Mouse (Mus musculus): ENCODE measurements around the gene Rapgef4. TPM values are rescaled to one million over a fixed set of nuclear protein-coding genes. Genes with fewer than 3 reads are reported as not detected.
"Not testable (repeated sequence)": the region's sequence is repeated elsewhere in the genome, so short reads cannot be mapped to it uniquely, and the experiment has no call there.

The Rapgef4 gene
- polyA plus RNA-seq, 1 experiment, result 4.0 TPM

DNA sequence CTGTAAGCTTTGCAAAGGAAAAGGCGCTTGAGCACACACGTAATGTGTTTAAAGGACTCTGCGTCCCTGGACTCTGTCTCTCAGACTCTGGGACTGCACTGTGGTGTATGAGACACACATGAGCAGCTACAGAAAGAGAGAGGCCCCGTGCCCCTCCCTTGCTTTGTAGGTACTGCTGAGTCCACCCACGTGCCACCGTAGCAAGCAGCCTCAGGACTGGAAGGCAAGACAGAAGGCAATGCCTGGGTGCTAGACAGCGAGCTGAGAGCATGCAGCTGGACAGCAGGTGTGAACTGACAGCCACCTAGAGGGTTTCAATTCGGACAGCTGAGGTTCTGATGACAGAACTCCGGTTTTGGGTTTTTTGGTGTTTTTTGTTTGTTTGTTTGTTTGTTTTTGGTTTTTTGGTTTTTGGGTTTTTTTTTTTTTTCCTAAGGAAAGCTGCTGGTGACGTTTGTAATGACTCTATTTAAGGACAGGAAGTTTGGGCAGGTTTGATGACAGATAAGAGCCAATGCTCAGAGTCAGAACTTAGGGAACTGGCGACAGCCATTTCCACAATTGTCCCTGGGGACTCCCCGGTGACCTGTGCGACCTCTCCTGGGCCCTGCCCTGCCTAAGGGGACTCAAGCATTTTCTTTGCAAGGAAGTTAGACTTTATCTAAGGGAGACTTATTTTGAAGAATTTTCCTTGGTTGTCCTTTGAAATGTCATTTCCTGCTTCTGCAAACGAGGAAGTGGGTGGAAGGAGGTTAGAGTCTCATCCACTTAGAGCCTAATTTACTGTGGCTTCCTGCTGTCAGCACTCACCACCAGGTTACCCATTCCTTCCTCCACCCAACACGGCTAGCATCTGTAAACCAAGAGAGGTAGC lies 136.3 kb downstream of the Rapgef4 start:
- DNase-seq (ENCODE audit: low read depth), result no peak

DNA sequence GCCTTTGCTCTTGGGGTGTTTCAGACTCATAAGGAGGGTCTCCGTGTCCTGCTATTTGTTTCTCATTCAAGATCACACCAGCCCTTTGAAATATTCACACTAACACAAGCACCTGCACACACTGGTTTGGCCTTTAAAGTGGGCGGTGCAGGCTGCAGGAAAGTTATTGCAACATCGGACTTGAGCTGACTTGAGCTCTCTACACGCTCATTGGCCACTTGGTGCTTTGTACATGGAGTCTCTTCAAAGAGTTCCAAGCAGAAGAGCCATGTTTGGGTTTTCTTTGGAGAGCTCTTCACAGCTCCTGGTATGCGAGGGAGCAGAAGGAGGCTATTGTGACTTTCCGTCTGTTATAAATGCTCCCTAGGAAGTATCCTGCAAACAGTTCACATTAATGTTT lies 139.2 kb downstream of the Rapgef4 start:
- peak; percentile 37 for DNase-seq (ENCODE audit: low read depth)

DNA sequence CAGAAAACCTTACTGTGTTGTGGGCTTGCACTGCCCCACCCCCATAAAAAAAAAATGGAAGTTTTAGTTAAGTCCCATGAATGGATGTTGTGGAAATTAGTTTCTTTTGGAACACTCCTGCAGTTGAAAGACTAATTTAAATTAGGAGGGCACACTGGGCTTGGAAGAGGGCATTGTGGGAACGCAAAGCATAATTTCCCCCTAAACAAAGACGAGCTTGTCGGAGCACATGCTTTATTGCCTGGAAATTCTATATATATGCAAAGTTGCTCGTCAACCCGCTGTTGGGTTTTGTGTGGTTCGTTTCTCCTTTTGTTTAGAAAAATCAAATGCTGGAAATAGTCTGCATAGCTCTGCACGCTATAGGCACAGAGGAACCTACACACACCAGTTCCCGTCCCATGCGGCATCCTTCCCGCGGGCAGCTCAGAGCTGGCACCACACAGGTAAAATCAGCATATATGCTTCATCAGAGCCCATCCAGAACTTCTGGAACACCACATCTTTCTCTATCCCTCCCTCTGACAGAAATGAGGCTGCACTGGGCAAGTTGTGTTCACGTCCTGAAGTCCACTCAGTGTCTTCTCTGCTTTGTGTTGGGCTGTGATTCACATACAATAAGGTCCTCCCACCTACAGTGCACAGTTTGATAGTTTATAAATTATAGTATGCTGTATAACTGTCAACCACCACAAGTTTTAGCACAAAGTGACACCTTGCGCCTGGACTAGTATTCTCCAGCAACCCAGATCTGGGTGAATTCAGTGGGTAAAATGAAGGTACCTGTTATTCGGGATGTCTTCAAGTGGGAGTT lies 141.6 kb downstream of the Rapgef4 start:
- no peak for DNase-seq (ENCODE audit: low read depth)

GRCm38 (mm10) chr2:72123851-72124250 lies 142.8 kb downstream of the Rapgef4 start:
- no peak for DNase-seq (ENCODE audit: low read depth)

GRCm38 (mm10) chr2:72125786-72126185 lies 144.7 kb downstream of the Rapgef4 start:
- DNase-seq (ENCODE audit: low read depth), result no peak

DNA sequence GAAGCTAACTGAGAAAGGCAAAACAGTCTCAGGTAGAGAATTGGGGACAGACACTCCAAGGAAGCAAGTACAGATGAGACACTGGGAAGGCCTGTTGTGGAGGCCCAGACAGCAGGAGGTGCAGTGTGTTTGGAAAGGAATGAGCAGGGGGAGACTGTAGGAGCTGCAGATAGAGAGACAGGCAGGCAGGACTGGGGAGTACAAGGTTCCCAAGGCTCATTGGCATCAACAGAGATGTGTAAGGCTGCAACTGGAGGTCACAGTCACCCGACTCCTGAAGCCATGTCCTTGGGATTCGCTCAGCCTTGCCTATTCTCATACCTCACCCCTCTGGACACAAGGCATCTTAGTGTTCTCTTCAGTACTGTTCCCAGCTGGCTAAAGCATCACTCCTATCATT lies 145.4 kb downstream of the Rapgef4 start:
- DNase-seq (ENCODE audit: low read depth), result no peak

- DNase-seq (ENCODE audit: low read depth), result no peak
Observed at GRCm38 (mm10) chr2:72129612-72130311, 148.7 kb downstream of the Rapgef4 start.

- no peak for DNase-seq (ENCODE audit: low read depth)
Observed at GRCm38 (mm10) chr2:72132222-72132621, 151.2 kb downstream of the Rapgef4 start.

- no peak for DNase-seq (ENCODE audit: low read depth)
Observed at GRCm38 (mm10) chr2:72136045-72136444, 155.0 kb downstream of the Rapgef4 start.

- no peak for DNase-seq (ENCODE audit: low read depth)
Observed at GRCm38 (mm10) chr2:72136486-72137264, 155.6 kb downstream of the Rapgef4 start.

- DNase-seq (ENCODE audit: low read depth), result no peak
Observed at GRCm38 (mm10) chr2:72139863-72140845, 159.1 kb downstream of the Rapgef4 start.

- no peak for DNase-seq (ENCODE audit: low read depth)
Observed at GRCm38 (mm10) chr2:72141091-72141490, 160.1 kb downstream of the Rapgef4 start.

- not testable (repeated sequence) for DNase-seq (ENCODE audit: low read depth)
Observed at GRCm38 (mm10) chr2:72141732-72142131, 160.7 kb downstream of the Rapgef4 start.

DNA sequence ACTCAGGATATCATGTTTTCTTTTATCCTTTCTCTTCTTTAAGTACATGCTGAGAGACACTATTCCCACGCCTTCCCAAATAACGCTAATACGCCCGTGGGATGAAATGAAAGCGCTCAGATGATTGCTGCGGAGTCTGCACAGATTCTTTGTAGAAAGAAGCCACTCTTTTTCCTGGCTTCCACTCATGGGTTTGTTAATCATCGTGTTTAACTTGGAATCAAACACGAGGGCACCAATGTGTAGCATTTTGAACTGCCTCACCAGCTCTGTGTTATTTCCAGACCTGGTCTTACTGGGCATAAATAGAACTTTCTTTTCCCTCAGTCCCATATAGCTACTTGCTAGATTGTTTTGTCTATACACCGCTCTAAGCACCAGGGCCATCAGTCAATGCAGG lies 162.4 kb downstream of the Rapgef4 start:
- DNase-seq (ENCODE audit: low read depth), result no peak

- DNase-seq (ENCODE audit: low read depth), result no peak
Observed at GRCm38 (mm10) chr2:72144576-72145200, 163.6 kb downstream of the Rapgef4 start.

- DNase-seq (ENCODE audit: low read depth), result no peak
Observed at GRCm38 (mm10) chr2:72145281-72145875, 164.3 kb downstream of the Rapgef4 start.

- no peak for DNase-seq (ENCODE audit: low read depth)
Observed at GRCm38 (mm10) chr2:72146061-72146460, 165.0 kb downstream of the Rapgef4 start.

GRCm38 (mm10) chr2:72147246-72147645 lies 166.2 kb downstream of the Rapgef4 start:
- DNase-seq (ENCODE audit: low read depth), result no peak

GRCm38 (mm10) chr2:72147695-72148094 lies 166.7 kb downstream of the Rapgef4 start:
- DNase-seq (ENCODE audit: low read depth), result no peak
